Mouse (Mus musculus) liver (tissue): Measurements from ENCODE around the gene Selenoh.
"Not testable (repeated sequence)": the region's sequence is repeated elsewhere in the genome, so short reads cannot be mapped to it uniquely, and the experiment has no call there.

Experiments used
- DNase-seq: peaks from one replicate; pipeline ENCODE4 v3.0.0-alpha.2; 2020; ENCODE audit warnings: mixed read lengths

The Selenoh gene

GRCm38 (mm10) chr2:84670569-84670933, at the start of gene Selenoh:
Gene Selenoh (minus strand): TSS chr2:84670770.
- DNase-seq: peak; percentile 90

DNA sequence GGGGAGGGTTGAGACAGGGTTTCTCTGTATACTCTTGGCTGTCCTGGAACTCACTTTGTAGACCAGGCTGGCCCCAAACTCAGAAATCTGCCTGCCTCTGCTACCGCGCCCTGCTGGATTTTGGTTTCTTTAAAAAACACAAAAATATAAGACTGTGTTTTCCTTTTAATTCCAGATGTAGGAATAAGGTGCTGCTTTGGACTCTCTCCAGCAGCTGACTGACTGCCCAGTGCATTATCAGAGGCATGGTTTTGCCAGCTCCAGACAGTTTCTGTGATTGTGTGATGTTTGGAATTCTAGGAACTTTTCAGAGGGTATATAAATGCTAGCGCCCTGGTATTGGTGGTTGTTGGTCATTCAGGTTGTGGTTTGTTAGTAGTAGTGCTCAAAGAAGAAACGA, 46.8 kb upstream of the Selenoh start:
- no peak for DNase-seq

DNA sequence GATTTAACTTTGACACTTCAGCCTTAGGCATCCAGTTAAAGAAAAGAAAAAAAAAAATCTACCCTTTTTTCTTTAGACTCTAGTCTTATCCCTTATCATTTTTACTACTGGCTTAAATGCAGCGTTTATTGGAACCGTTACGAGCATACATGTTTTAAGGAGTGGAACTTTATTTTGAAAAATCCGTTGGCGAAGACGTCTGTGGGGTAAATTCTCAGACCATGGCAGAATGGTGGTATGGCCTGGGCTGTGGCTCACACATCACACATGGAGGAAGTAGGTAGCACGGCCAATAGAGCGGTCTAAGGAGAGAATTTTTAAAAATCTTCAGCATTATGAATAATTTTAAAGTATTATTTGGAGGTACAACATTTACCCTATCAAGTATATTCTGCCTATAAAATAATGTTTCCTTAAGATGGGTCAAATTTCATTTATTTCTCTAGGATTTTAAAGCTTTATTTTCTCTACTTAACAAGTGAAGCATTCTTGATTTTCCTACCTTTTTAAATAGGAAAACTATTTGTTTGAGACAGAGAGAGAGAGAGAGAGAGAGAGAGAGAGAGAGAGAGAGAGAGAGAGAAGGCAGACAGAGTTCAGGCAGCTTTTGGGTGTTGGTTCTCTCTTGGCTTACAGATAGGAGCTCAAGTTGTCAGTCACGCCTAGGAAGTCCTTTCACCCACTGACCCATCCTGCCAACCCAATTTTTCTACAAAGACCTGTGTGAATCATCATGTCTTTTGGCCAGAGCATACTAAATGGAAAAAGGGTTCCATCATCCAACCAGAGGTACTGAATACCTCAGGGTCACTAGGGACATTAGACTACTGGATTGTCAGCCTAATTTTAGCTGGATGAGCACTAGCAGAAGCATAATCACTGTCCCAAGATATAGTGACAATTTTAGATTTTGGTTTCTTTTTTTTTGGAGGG, 46.1 kb upstream of the Selenoh start:
- DNase-seq: peak; percentile 48

DNA sequence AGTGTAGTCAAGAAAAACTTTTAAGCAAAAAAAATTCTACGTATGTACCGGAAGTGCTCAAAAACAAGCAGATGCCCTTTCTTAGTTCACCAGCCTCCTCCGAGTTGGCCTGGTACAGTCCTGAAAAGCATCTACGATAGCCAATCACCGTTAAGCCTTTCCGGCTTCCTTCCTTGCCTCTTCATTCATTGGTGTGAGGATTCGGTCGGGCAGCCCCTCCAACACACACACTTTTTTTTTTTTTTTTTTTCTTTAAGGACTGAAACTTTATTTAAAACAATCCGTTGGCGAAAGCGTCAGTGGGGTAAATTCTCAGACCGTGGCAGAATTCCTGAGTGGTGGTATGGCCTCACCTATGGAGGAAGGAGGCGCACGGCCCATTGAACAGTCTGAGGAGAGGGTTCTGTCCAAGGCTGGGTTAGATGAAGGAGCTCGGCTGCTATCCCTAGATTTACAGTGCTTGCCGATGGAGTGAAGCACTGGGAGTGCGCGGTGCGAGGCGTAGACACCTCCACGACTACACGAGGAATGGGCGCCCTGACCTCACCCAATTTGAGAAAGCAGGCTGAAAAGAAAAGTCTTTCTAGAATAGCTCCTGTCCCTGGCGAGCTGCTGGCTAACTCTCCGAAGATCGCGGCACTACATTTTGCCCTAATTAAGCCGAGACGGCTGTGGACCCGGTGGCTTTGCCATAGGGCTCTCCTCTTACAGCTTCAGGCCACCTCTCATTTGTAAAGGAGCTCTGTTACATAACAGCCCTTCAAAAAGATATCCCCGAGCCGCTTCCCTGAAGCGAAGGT, 45.2 kb upstream of the Selenoh start:
- peak; percentile 86 for DNase-seq

DNA sequence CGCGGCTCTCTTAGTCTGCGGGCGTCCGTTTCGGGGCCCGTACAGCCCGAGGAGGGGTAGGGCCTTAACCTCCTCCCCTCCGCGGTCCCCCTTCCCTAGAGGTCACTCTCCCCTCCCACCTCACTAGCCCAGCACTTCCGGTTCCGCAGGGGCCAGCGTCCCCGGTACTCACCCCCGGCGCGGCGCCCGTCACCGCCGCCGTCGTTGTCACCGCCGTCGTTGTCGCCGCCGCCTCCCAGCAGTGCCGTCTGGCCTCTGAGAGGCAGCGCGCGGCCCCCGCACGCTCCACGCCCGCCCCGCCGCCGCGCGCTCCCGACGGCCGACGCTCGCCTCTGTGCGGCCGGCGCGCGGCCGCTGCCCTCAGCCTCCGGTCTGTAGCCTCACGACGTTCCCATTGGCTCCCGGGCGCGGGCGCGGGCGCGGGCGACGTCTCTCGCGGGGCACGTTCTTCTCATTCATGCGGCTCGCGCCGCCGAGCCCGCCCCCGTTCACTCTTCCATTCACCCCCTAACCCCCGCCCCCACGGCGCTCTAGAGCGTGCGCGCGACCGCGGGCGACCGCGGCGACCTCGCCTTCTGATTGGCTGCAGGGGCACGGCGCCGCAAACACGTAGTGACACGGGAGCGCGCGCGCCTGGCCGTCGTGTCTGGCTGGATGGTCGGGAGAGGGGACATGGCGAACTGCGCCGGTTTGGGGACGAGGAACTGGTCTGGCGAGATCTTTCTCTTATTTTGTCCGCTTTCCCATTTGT, 44.4 kb upstream of the Selenoh start, which contains the start of gene Zdhhc5:
Gene Zdhhc5 (minus strand): TSS at position 370 of the 751 bp plus-strand sequence.
- DNase-seq: peak; percentile 99

- no peak for DNase-seq
These were observed 43.8 kb upstream of the Selenoh start for GRCm38 (mm10) chr2:84714422-84714810.

DNA sequence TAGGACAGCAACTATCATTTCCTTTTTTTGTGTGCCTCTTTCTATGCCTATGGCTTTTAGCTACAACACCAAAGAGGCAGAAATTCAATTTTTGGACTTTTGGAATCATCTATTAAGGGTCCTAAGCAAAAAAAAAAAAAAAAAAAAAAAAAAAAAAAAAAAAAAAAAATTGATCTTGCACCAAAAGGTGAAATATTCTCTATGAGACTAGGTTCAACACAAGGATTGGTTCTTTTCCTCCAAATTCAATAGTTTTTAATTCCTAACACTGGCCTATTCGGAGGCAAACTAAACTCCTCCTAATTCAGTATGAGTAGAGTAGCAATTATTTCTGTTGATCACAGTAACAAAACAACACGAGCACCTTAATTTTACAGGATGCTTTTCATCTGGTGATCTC, 41.3 kb upstream of the Selenoh start:
- no peak for DNase-seq

DNA sequence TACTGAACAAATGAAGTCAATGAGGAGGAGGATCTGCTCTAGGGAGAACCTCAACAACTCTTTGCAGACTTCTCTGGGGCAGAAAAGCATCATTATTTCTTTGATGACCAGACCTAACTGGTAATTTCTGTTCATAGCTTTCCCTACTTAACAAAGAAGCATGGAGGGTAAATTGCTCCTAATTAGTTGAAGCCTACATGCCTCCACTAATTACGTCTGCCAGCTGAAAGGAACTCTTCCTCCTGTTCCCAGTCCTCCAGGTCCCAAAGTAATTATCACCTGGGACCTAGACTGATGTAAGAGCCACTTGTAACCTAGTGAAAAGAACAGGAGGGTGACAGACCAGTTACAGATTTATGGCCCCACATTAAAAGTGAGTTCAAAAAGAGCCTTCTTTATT, 37.0 kb upstream of the Selenoh start:
- DNase-seq: no peak

DNA sequence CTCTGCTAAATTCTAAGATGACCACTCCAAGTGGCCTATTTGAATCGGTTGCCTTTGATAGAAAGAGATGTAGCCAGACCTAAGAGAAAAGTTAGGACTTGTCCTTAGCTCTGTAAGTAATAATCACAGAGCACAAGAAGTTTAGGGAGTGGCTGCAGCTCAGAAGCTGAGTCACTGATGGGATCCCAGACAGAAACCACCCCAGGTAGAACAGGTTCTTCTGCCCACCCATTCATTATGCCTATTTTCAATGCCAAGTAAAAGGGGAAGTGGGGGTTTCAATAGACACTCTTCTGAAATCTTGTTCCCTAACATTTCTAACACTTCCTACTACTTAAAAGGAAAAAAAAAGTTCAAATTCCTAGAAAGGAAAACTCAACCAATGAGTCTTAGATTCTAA, 34.7 kb upstream of the Selenoh start:
- no peak for DNase-seq

DNA sequence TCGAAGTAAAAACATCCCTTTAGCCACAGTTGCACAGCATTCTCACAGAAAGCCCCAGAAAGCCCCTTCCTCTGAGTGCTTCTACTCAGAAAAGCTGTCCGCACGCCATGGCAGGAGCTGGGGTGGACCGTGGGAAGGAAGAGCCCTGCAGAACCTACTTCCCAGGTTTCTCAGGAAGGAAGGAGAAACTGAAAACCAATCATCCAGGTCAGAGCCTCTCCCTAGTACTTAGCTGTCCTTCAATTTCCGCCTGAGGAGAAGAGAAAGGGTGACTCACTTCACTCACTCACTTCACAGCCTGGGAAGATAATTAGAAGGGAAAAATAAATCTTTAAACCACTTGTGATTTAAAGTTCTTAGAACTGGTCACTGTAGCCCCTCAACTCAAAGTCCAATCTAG, 33.8 kb upstream of the Selenoh start:
- no peak for DNase-seq

GRCm38 (mm10) chr2:84703497-84703896, 32.9 kb upstream of the Selenoh start:
- no peak for DNase-seq

DNA sequence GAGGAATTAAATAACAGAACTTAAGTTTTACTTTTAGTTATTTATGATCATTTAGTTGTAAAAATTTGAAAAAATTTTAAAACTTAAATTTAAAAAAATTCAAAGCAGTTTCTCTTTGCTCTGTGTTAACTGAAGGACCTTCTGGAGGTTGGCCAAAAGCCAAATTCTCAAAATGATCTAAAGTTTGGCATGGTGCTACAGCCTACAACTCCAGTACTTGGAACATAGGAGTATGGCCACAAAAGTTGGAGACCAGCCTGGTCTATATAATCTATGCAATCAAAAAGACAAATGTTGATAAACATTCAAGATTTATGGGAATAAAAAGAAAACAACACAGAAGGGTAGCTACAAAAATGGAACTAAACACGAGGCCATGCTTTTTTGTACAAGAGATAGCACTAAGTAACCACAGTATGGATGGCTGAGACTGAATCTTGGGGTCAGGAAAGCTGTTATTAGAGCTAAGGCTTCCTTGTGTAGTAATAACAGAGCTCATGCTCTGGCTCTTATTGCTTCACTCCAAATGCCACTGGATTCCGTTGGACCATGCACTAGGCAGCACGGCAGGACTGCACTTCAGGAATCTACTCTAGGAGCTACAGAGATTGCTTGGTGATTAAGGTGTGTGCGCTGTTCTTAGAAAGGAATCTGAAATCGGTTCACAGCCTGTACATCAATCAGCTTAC, 24.6 kb upstream of the Selenoh start:
- DNase-seq: no peak

- DNase-seq: no peak
These were observed 19.5 kb upstream of the Selenoh start for GRCm38 (mm10) chr2:84690050-84690449.

DNA sequence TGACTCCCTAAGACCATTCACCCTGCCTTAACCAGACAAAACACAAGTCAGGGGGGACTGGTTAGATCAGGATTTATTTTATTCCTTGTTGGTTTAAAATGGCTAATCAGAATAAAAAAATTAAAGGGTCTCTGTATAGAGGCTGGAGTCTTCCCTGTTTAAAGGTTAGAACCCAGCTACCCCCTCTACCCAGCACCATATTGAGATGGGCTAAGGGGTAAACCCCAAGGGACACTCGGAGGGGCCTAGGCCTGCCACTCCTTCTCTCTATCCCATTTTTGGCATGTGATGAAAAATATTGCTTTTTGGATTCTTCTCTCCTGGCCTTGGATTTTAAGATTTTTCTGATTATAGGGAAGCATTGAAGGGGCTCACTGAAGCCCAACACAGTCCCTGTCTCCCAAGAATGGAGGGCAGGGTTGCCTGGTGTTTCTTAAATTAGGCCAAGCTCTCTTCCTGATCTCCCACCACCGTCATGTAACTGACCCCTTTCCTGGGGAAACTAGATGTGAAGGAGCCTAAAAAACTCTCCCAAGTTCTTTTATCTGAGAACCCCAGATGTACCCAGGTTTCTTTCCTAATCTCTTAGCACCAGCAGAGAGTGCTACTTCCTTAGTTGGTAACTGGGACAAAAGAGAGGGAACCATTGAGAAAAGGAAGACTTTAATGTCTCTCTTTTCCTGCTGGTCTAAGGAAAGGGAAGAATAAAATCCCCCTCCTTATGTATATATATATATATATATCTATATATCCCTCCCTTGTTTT, 17.7 kb upstream of the Selenoh start:
- DNase-seq: no peak

GRCm38 (mm10) chr2:84682605-84683183, 12.1 kb upstream of the Selenoh start:
- DNase-seq: peak; percentile 74

DNA sequence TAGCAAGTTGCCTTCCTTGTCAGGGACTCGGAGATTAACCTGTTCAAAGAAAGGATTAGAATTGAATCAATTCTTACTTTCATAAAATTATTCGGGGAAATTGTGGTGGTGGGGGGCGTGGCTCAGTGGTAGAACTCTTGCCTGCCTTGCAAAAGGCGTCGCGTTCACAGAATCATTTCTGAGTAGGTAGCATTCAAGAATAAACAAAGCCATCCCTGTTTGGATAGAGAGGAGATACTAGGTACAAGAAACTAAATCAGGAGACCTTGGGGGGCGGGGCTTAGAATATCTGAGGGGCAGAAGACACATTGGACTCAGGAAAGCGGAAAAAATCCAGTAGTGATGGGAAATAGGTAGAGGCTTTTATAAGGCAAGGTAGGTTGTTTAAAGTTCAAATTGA, 8.4 kb upstream of the Selenoh start, which contains the start of gene Tmx2:
Gene Tmx2 (minus strand): TSS at position 125 of the 400 bp plus-strand sequence.
- peak; percentile 47 for DNase-seq

GRCm38 (mm10) chr2:84677968-84678880, 7.7 kb upstream of the Selenoh start, which contains the start of the genes Gm28635 and Med19:
Gene Gm28635 (minus strand): TSS chr2:84678041.
Gene Med19 (plus strand): TSS chr2:84678402.
- DNase-seq: peak; percentile 93

DNA sequence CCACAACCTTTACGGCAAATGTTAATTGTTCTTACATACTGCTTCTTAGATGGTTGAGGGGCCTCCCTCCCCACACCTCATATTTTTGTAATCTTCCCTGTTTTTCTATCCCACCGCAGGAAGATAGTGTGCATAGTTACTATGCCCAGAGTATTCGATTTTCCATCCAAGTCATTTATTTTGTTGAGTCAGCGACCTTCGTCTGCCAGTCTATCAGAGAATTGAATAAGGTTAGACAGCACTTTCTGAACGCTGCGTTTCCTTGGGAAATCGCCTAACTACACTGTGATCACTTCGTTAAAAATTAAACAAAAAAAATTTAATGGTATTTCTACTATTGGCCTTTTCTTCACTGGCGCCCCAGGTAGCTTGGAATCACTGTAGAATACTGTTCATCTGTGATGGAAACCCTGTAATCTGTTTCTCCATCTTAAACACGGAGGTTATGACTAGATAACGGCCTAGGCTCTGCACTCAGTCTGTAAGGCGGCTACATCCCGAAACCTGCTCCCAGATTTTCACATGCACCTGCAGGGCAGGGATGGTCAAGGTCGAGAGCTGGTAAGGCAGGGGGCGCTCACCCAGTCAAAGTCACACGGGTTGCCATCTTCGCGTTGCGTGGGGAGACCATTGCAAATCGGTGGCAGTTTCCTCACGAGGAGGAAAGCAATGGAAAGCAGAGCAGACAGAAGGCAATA, 6.8 kb upstream of the Selenoh start:
- DNase-seq: no peak

GRCm38 (mm10) chr2:84671535-84671934, 965 bp upstream of the Selenoh start:
- not testable (repeated sequence) for DNase-seq
